Mouse (Mus musculus) intestine, embryonic 14.5 days (tissue): Measurements from ENCODE around the gene Slc39a1. TPM values are rescaled to one million over a fixed set of nuclear protein-coding genes. Genes with fewer than 3 reads are reported as not detected.

Source experiments
- ATAC-seq: fragments of 200-750 bp; cut with Nextera tagmentation; replicated peaks from 2 replicates; pipeline ENCODE4 v1.8.0; 2017; ENCODE audit warnings: low read depth, moderate number of reproducible peaks, moderate TSS enrichment, moderate library complexity; ENCODE audit not compliant: low FRiP score, low TSS enrichment
- DNase-seq: peaks from one replicate; pipeline ENCODE4 v3.0.0-alpha.2; 2018; ENCODE audit warnings: low spot score
- H3K27ac ChIP-seq: fragments of 300-500 bp; sonication (generic); 2 replicates; pipeline ENCODE4 v1.5.1; 2014; ENCODE audit warnings: low read depth, mild to moderate bottlenecking, control low read depth
- H3K27me3 ChIP-seq: fragments of 300-500 bp; sonication (generic); replicated peaks from 2 replicates; pipeline ENCODE4 v1.6.1; 2014; ENCODE audit warnings: low read length, control low read depth; ENCODE audit not compliant: control insufficient read depth, insufficient read depth
- H3K36me3 ChIP-seq: fragments of 300-500 bp; sonication (generic); 2 replicates; pipeline ENCODE4 v1.6.1; 2014; ENCODE audit warnings: low read length, control low read depth; ENCODE audit not compliant: control insufficient read depth, insufficient read depth
- H3K4me1 ChIP-seq: fragments of 300-500 bp; sonication (generic); replicated peaks from 2 replicates; pipeline ENCODE4 v1.6.1; 2014; ENCODE audit warnings: low read length, control low read depth, mixed read lengths; ENCODE audit not compliant: control insufficient read depth, insufficient read depth
- H3K4me2 ChIP-seq: fragments of 300-500 bp; sonication (generic); 2 replicates; pipeline ENCODE4 v1.6.1; 2014; ENCODE audit warnings: low read length
- H3K4me3 ChIP-seq: fragments of 300-500 bp; sonication (generic); 2 replicates; pipeline ENCODE4 v1.5.1; 2014; ENCODE audit warnings: low read depth, low read length, control low read depth, mixed read lengths
- H3K9ac ChIP-seq: fragments of 300-500 bp; sonication (generic); 2 replicates; pipeline ENCODE4 v1.6.1; 2014; ENCODE audit warnings: mild to moderate bottlenecking, low read length
- H3K9me3 ChIP-seq: fragments of 300-500 bp; sonication (generic); 2 replicates; pipeline ENCODE4 v1.6.1; 2016; ENCODE audit warnings: low read length, control low read depth; ENCODE audit not compliant: control insufficient read depth
- WGBS: fragments of 180-500 bp; shearing (Covaris S2); extraction: QIAGEN DNeasy Blood & Tissue Kit; methylation state at CpG from one replicate; pipeline ENCODE4 v1.1.7; 2014; 5-methylcytosine and 5-hydroxymethylcytosine counted together
- polyA plus RNA-seq: library from polyadenylated mRNA; unstranded; fragments of >200 nt; fragmentation: Nextera tagmentation; extraction: Ambion mirVana; gene quantifications from 2 replicates; pipeline ENCODE4 v1.2.1, GENCODE M21; 2014

Gene Slc39a1
- polyA plus RNA-seq, 1 experiment from 2014 or later = 104 TPM

DNA sequence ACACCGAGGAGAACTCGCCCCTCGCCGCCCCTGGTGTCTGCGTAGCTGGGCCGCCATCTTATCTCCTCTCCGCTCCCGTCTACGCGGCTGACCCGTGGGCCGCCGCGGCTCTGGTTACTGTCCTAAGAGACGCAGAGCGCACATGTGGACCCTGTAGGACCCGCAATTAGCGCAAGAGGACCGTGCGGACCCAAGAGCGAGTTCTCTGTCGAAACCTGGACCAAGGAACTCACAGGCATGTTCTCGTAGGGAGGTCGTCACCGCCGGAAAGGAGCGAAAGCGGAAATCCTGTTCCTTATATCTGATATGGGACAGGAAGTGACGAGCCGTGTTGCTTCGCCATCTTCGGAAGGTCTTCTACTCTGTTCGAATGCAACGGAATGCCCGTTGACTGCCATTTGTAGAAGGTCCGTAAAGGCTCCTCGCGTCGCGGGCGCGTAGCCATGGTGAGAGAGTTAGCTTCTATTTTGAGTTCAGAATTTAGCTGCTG lies 34.5 kb upstream of the Slc39a1 start, which contains the start of the genes Rps27 and Rab13:
Rps27 (minus strand) TSS at position 275 of the 490 bp plus-strand sequence.
Rab13 (plus strand) TSS at position 319 of the 490 bp plus-strand sequence.
- Histone ChIP-seq H3K27me3 (no peaks in the 10 kb centered on the region), H3K9ac (peak within 1 kb of the TSS; percentile 96), H3K9me3 (no peaks in the 10 kb centered on the region), H3K27ac (peak within 1 kb of the TSS; percentile 90), H3K4me3 (peak within 1 kb of the TSS; percentile 98), H3K4me2 (peak within 1 kb of the TSS; percentile 97), H3K4me1 (peaks cover 21% of the 10 kb centered on the region), H3K36me3 (peaks cover 41% of the 10 kb centered on the region)
- WGBS = under 1% methylated on average over 42 of the region's 42 CpGs
- ATAC-seq (peak; percentile 93), DNase-seq (peak; percentile 98)

- Histone ChIP-seq H3K9me3 (no peaks in the 10 kb centered on the region), H3K27me3 (no peaks in the 10 kb centered on the region), H3K4me2 (peak overlapping the region; percentile 97), H3K4me1 (peaks cover 21% of the 10 kb centered on the region), H3K9ac (peak overlapping the region; percentile 96; the same call in 1 of the 2 replicates), H3K36me3 (peaks cover 34% of the 10 kb centered on the region), H3K27ac (peak overlapping the region; percentile 90; the same call in 1 of the 2 replicates), H3K4me3 (peak overlapping the region; percentile 98)
- DNase-seq (no peak), ATAC-seq (peak; percentile 62; the same call in 1 of the 2 replicates)
- 13% methylated on average over 12 of the region's 12 CpGs for WGBS
Measured at GRCm38 (mm10) chr3:90213956-90214684, 33.9 kb upstream of the Slc39a1 start.

GRCm38 (mm10) chr3:90215825-90216380 lies 32.1 kb upstream of the Slc39a1 start:
- Histone ChIP-seq H3K27me3 (no peaks in the 10 kb centered on the region), H3K9ac (no peak overlapping the region), H3K4me3 (no peak overlapping the region), H3K4me2 (no peak overlapping the region), H3K27ac (no peak overlapping the region), H3K36me3 (peaks cover 17% of the 10 kb centered on the region), H3K4me1 (peaks cover 22% of the 10 kb centered on the region), H3K9me3 (no peaks in the 10 kb centered on the region)
- no peak for ATAC-seq
- DNase-seq = no peak
- 39% methylated on average over 1 of the region's 1 CpGs for WGBS

GRCm38 (mm10) chr3:90220088-90220487 lies 27.9 kb upstream of the Slc39a1 start:
- Histone ChIP-seq H3K9me3 (no peaks in the 10 kb centered on the region), H3K4me1 (peaks cover 13% of the 10 kb centered on the region), H3K4me2 (peak overlapping the region; percentile 52), H3K9ac (peak overlapping the region; percentile 61), H3K27me3 (no peaks in the 10 kb centered on the region), H3K36me3 (peaks cover 8% of the 10 kb centered on the region), H3K4me3 (peak overlapping the region; percentile 52), H3K27ac (peak overlapping the region; percentile 73)
- DNase-seq (peak; percentile 70), ATAC-seq (no peak; the same call in 1 of the 2 replicates)
- WGBS = 7% methylated on average over 6 of the region's 6 CpGs

GRCm38 (mm10) chr3:90220531-90220951 lies 27.4 kb upstream of the Slc39a1 start:
- H3K9me3 ChIP-seq = no peaks in the 10 kb centered on the region
- peak overlapping the region; percentile 61 for H3K9ac ChIP-seq
- peak overlapping the region; percentile 73 for H3K27ac ChIP-seq
- under 1% methylated on average over 18 of the region's 20 CpGs for WGBS
- H3K27me3 ChIP-seq = no peaks in the 10 kb centered on the region
- peak overlapping the region; percentile 52 for H3K4me3 ChIP-seq
- H3K36me3 ChIP-seq = peaks cover 12% of the 10 kb centered on the region
- peaks cover 13% of the 10 kb centered on the region for H3K4me1 ChIP-seq
- H3K4me2 ChIP-seq = peak overlapping the region; percentile 52
- ATAC-seq (peak; percentile 84), DNase-seq (peak; percentile 85)

GRCm38 (mm10) chr3:90221123-90221522 lies 26.8 kb upstream of the Slc39a1 start:
- Histone ChIP-seq H3K9me3 (no peaks in the 10 kb centered on the region), H3K4me3 (peak overlapping the region; percentile 52), H3K27ac (peak overlapping the region; percentile 73; the same call in 1 of the 2 replicates), H3K4me1 (peaks cover 13% of the 10 kb centered on the region), H3K9ac (peak overlapping the region; percentile 61), H3K4me2 (peak overlapping the region; percentile 52), H3K36me3 (peaks cover 17% of the 10 kb centered on the region), H3K27me3 (no peaks in the 10 kb centered on the region)
- WGBS = 20% methylated on average over 5 of the region's 5 CpGs
- no peak for ATAC-seq
- no peak for DNase-seq

GRCm38 (mm10) chr3:90222455-90222854 lies 25.5 kb upstream of the Slc39a1 start:
- DNase-seq (no peak), ATAC-seq (no peak)
- H3K9ac ChIP-seq = no peak overlapping the region
- H3K27ac ChIP-seq = no peak overlapping the region
- no peak overlapping the region for H3K4me2 ChIP-seq
- H3K36me3 ChIP-seq = peaks cover 17% of the 10 kb centered on the region
- no peak overlapping the region for H3K4me3 ChIP-seq
- H3K9me3 ChIP-seq = no peaks in the 10 kb centered on the region
- WGBS = 89% methylated on average over 4 of the region's 4 CpGs
- peaks cover 13% of the 10 kb centered on the region for H3K4me1 ChIP-seq
- no peaks in the 10 kb centered on the region for H3K27me3 ChIP-seq

DNA sequence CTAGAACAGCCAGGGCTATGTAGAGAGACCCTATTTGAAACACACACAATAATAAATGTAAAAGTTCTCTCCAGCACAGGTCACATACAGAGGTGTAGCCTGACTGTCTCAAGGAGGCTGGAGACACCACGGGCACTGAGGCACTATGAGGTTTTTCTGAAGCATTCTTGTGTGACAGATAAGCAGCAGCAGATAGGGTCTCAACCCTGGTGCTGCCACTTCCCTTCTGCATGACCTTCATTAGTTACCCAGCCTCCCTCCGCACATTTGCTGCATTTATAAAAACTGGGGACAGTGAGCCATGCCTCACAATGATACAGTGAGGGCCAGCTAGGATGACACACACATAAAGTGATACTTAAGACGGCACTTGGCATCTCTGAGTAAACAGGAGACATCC lies 25.0 kb upstream of the Slc39a1 start:
- Histone ChIP-seq H3K27me3 (no peaks in the 10 kb centered on the region), H3K4me1 (peaks cover 13% of the 10 kb centered on the region), H3K9ac (no peak overlapping the region), H3K27ac (no peak overlapping the region), H3K36me3 (peaks cover 17% of the 10 kb centered on the region), H3K4me2 (no peak overlapping the region), H3K9me3 (no peaks in the 10 kb centered on the region), H3K4me3 (no peak overlapping the region)
- DNase-seq = no peak
- 71% methylated on average over 3 of the region's 3 CpGs for WGBS
- ATAC-seq = no peak
